Mouse (Mus musculus): ENCODE data around the gene Eif4g1. TPM values are rescaled to one million over a fixed set of nuclear protein-coding genes. Genes with fewer than 3 reads are reported as not detected.
"Not testable (repeated sequence)": the region's sequence is repeated elsewhere in the genome, so short reads cannot be mapped to it uniquely, and the experiment has no call there.

Gene Eif4g1
- polyA plus RNA-seq (2012; ENCODE audit: insufficient read depth, insufficient read length, missing spikeins): 101 and 119 TPM in 2 replicates

DNA sequence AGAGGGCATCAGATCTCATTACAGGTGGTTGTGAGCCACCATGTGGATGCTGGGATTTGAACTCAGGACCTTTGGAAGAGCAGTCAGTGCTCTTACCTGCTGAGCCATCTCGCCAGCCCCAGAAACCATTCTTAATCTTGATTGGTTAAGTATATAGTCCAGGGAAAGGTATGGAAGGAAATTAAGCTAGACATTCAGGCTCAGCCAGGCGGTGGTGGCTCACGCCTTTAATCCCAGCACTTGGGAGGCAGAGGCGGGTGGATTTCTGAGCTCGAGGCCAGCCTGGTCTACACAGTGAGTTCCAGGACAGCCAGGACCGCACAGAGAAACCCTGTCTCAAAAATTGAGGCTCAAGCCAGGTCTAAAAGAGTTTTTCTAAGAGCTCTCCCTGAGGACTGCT, at the start of gene Eif4g1:
TSS of gene Eif4g1 (plus strand) at position 301 of the 400 bp plus-strand sequence.
- not testable (repeated sequence) for H3K4me1 ChIP-seq (ENCODE audit: control insufficient read depth, insufficient read depth, low read length); H3K4me3 ChIP-seq (ENCODE audit: insufficient read depth, low read length); H3K27ac ChIP-seq (ENCODE audit: insufficient read depth, low read depth, low read length)

GRCm38 (mm10) chr16:20619541-20620398, 48.3 kb upstream of the Eif4g1 start:
- Histone ChIP-seq H3K4me3 (ENCODE audit: insufficient read depth, low read length) (peak overlapping the region; percentile 60), H3K27ac (ENCODE audit: insufficient read depth, low read depth, low read length) (no peak overlapping the region), H3K4me1 (ENCODE audit: control insufficient read depth, insufficient read depth, low read length) (peaks cover 11% of the 10 kb centered on the region)
- no peak for TF ChIP-seq POLR2A (IDR thresholded peaks at IDR 0.05; ENCODE audit: borderline replicate concordance, low read depth, low read length)
- no peak for TF ChIP-seq CTCF (IDR thresholded peaks at IDR 0.05; ENCODE audit: low read depth, low read length)

GRCm38 (mm10) chr16:20620399-20620735, 47.7 kb upstream of the Eif4g1 start:
- Histone ChIP-seq H3K27ac (ENCODE audit: insufficient read depth, low read depth, low read length) (no peak overlapping the region), H3K4me1 (ENCODE audit: control insufficient read depth, insufficient read depth, low read length) (peaks cover 11% of the 10 kb centered on the region), H3K4me3 (ENCODE audit: insufficient read depth, low read length) (peak overlapping the region; percentile 60)
- TF ChIP-seq CTCF (IDR thresholded peaks at IDR 0.05; ENCODE audit: low read depth, low read length): no peak
- no peak for TF ChIP-seq POLR2A (IDR thresholded peaks at IDR 0.05; ENCODE audit: borderline replicate concordance, low read depth, low read length)

- no peak overlapping the region for H3K27ac ChIP-seq (ENCODE audit: insufficient read depth, low read depth, low read length)
- TF ChIP-seq POLR2A (IDR thresholded peaks at IDR 0.05; ENCODE audit: borderline replicate concordance, low read depth, low read length) (no peak), CTCF (IDR thresholded peaks at IDR 0.05; ENCODE audit: low read depth, low read length) (no peak)
- peak overlapping the region; percentile 60 for H3K4me3 ChIP-seq (ENCODE audit: insufficient read depth, low read length)
- peaks cover 11% of the 10 kb centered on the region for H3K4me1 ChIP-seq (ENCODE audit: control insufficient read depth, insufficient read depth, low read length)
Measured at GRCm38 (mm10) chr16:20620751-20621190, 47.3 kb upstream of the Eif4g1 start.

- TF ChIP-seq POLR2A (IDR thresholded peaks at IDR 0.05; ENCODE audit: borderline replicate concordance, low read depth, low read length) (no peak), CTCF (IDR thresholded peaks at IDR 0.05; ENCODE audit: low read depth, low read length) (no peak)
- Histone ChIP-seq H3K4me1 (ENCODE audit: control insufficient read depth, insufficient read depth, low read length) (peaks cover 11% of the 10 kb centered on the region), H3K27ac (ENCODE audit: insufficient read depth, low read depth, low read length) (peak within 1 kb of the TSS; percentile 17), H3K4me3 (ENCODE audit: insufficient read depth, low read length) (peak within 1 kb of the TSS; percentile 60)
Measured at GRCm38 (mm10) chr16:20621191-20621990, 46.7 kb upstream of the Eif4g1 start, which contains the start of gene Camk2n2. Gene Camk2n2, minus strand, starts transcription at chr16:20621287.

- TF ChIP-seq POLR2A (IDR thresholded peaks at IDR 0.05; ENCODE audit: borderline replicate concordance, low read depth, low read length) (no peak), CTCF (IDR thresholded peaks at IDR 0.05; ENCODE audit: low read depth, low read length) (no peak)
- Histone ChIP-seq H3K27ac (ENCODE audit: insufficient read depth, low read depth, low read length) (peak overlapping the region; percentile 17), H3K4me1 (ENCODE audit: control insufficient read depth, insufficient read depth, low read length) (peaks cover 11% of the 10 kb centered on the region), H3K4me3 (ENCODE audit: insufficient read depth, low read length) (peak overlapping the region; percentile 60)
Measured at GRCm38 (mm10) chr16:20621991-20622685, 46.0 kb upstream of the Eif4g1 start.

DNA sequence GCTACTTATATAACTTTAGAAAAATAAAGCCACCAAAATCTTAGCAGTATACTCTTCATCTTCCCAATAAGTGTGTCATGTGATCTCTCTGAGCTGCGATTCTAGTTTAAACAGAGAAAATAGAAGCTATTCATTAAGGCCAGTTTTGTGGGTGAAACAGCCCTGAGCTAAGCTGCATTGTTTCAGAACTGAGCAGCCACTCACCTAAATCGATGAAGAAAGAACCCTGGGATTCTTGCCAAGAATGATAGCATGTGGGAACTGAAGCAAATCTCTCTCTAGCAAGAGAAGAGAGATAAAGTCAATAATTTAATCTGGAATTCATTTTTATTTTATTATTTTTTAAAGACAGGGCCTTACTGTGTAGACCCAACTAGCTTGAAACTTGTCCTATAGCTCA, 44.9 kb upstream of the Eif4g1 start:
- no peak overlapping the region for H3K27ac ChIP-seq (ENCODE audit: insufficient read depth, low read depth, low read length)
- H3K4me1 ChIP-seq (ENCODE audit: control insufficient read depth, insufficient read depth, low read length): peaks cover 11% of the 10 kb centered on the region
- no peak overlapping the region for H3K4me3 ChIP-seq (ENCODE audit: insufficient read depth, low read length)
- TF ChIP-seq POLR2A (IDR thresholded peaks at IDR 0.05; ENCODE audit: borderline replicate concordance, low read depth, low read length) (no peak), CTCF (IDR thresholded peaks at IDR 0.05; ENCODE audit: low read depth, low read length) (no peak)

GRCm38 (mm10) chr16:20628871-20629391, 39.2 kb upstream of the Eif4g1 start:
- TF ChIP-seq POLR2A (IDR thresholded peaks at IDR 0.05; ENCODE audit: borderline replicate concordance, low read depth, low read length) (no peak), CTCF (IDR thresholded peaks at IDR 0.05; ENCODE audit: low read depth, low read length) (no peak)
- Histone ChIP-seq H3K4me3 (ENCODE audit: insufficient read depth, low read length) (no peak overlapping the region), H3K4me1 (ENCODE audit: control insufficient read depth, insufficient read depth, low read length) (no peaks in the 10 kb centered on the region; the same call in 1 of the 2 replicates), H3K27ac (ENCODE audit: insufficient read depth, low read depth, low read length) (no peak overlapping the region)

All from bone marrow macrophage, adult 2 months (primary cell).